Mouse (Mus musculus) CH12.LX (cell line): ENCODE measurements around the gene Pik3ip1.

Experiments
- CHD2 ChIP-seq: IDR thresholded peaks from 2 replicates; pipeline ENCODE4 v1.6.1; 2011; ENCODE audit warnings: low read length, improper control_type of control experiment
- CTCF ChIP-seq, 2 experiments: IDR thresholded peaks in 1 of 2; conservative IDR thresholded peaks in 1 of 2; 2 replicates each; pipeline ENCODE4 v1.5.1; 2011 to 2012; ENCODE audit warnings: low read depth in 2 of 2, low read length in 2 of 2, improper control_type of control experiment in 1 of 2, inconsistent platforms in 1 of 2, mild to moderate bottlenecking in 1 of 2, moderate library complexity in 1 of 2
- HCFC1 ChIP-seq: IDR thresholded peaks from 2 replicates; pipeline ENCODE4 v1.6.1; 2012; ENCODE audit warnings: low read depth, mild to moderate bottlenecking, inconsistent platforms, low read length, improper control_type of control experiment
- MEF2A ChIP-seq: IDR thresholded peaks from 2 replicates; pipeline ENCODE4 v1.6.1; 2014; ENCODE audit warnings: low read depth, mild to moderate bottlenecking, inconsistent platforms, low read length, improper control_type of control experiment, borderline replicate concordance
- MXI1 ChIP-seq: IDR thresholded peaks from 2 replicates; pipeline ENCODE4 v1.6.1; 2011; ENCODE audit warnings: mild to moderate bottlenecking, low read depth, low read length, improper control_type of control experiment
- MYC ChIP-seq: IDR thresholded peaks from 2 replicates; pipeline ENCODE4 v1.6.1; 2011; ENCODE audit warnings: low read depth, mild to moderate bottlenecking, improper control_type of control experiment, low read length
- NELFE ChIP-seq: IDR thresholded peaks from 2 replicates; pipeline ENCODE4 v1.6.1; 2011; ENCODE audit warnings: low read depth, low read length, improper control_type of control experiment
- POLR2A ChIP-seq: IDR thresholded peaks from 2 replicates; pipeline ENCODE4 v1.6.1; 2011; ENCODE audit warnings: low read depth, mild to moderate bottlenecking, improper control_type of control experiment, low read length
- RAD21 ChIP-seq: IDR thresholded peaks from 2 replicates; pipeline ENCODE4 v1.6.1; 2011; ENCODE audit warnings: low read depth, mild to moderate bottlenecking, low read length, improper control_type of control experiment, moderate library complexity
- USF1 ChIP-seq: IDR thresholded peaks from 2 replicates; pipeline ENCODE4 v1.6.1; 2014; ENCODE audit warnings: low read depth, mild to moderate bottlenecking, inconsistent platforms, low read length, improper control_type of control experiment

DNA sequence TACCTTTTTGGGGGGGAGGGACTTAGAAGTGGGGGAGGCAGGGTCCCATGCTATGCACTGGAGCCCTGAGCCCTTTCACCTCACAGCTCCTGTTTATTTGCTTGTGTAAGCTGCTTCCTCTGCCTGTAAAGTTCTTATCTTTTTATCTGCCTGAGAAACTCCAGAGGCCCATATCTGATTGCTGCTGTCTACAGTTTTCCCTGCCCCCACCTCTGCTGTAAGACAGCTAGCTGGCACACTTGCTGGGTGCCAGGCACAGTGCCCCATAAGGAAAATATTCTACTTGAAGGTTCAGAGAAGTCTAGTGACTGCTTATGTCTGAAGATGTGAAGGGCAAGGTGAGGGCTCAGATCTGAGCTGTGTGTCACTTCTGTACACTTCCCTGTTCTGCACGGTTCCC, 16.9 kb upstream of the Pik3ip1 start:
- TF ChIP-seq USF1: no peak
- no peak for TF ChIP-seq CTCF (conservative IDR thresholded peaks at IDR 0.05 in 1 of 2, IDR thresholded peaks at IDR 0.05 in 1 of 2; ENCODE audit: low read depth in 2 of 2, low read length in 2 of 2)
- no peak for TF ChIP-seq CHD2
- TF ChIP-seq MYC: no peak
- no peak for TF ChIP-seq MEF2A
- TF ChIP-seq MXI1: no peak
- no peak for TF ChIP-seq NELFE
- no peak for TF ChIP-seq POLR2A
- no peak for TF ChIP-seq HCFC1
- no peak for TF ChIP-seq RAD21
